Mouse (Mus musculus): ENCODE results near the gene Esyt3.

The Esyt3 gene

GRCm38 (mm10) chr9:99357921-99358692, at the start of gene Esyt3:
TSS of gene Esyt3 (minus strand) at chr9:99358557.
- DNase-seq (ENCODE audit: low read depth, low spot score) = no peak

- DNase-seq (ENCODE audit: low read depth, low spot score) = no peak
Observed at GRCm38 (mm10) chr9:99401288-99401974, 43.1 kb upstream of the Esyt3 start.

DNA sequence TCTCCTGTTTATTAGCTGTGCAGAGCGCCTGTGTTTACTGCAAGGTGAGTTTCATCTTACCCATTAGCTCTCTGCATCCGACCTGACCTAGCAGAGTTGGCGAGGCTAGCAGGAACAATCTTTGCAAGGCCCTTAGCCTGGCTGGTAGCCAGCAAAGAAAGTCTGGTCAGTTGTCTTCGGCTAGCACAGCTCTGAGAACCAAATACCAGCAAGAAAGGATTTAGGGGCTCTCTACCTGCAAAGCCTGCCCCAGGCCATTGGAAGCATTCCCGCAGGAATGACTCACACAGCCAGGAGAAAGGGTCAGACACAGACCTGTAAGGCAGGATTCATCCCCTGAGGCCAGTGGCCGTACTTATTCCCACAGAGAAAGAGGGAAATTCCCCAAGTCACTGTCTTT, 42.4 kb upstream of the Esyt3 start:
- no peak for DNase-seq (ENCODE audit: low read depth, low spot score)

DNA sequence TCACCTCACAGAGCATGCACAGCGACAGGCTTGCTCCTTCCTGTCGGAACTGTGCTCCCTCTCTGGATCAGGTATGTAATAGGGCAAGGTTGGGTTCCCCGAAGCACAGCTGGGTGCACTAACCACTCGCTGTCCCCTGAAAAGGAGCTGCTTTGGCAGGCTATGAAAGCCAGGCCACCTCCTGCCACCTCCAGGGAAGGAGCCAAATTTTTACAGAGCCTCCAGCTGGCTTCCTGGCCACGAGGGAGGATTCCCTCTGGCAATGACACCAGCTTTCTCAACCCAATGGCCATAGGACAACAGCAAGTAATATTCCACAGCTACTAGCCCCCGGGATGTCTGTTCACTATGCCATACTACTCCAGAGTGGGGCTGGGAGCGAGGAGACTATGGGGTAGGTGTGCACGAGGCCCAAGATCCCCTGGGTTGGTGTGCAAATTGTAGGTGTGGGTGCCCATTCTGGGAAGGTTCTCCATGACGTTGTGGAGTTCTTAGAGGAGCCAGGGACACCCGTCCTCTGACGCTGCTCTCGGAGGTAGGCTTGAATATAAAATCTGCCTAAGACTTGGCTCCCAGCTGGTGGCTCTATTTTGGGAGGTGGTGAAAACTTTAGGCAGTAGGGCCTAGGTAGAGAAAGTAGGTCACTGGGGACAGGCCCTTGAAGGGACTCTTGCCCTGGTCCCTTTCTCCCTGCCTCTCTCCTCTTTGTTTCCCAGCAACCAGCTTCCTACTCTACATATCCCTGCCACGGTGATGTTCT, 38.9 kb upstream of the Esyt3 start:
- DNase-seq (ENCODE audit: low read depth, low spot score) = no peak

- DNase-seq (ENCODE audit: low read depth, low spot score) = no peak
Observed at GRCm38 (mm10) chr9:99394366-99394765, 36.0 kb upstream of the Esyt3 start.

DNA sequence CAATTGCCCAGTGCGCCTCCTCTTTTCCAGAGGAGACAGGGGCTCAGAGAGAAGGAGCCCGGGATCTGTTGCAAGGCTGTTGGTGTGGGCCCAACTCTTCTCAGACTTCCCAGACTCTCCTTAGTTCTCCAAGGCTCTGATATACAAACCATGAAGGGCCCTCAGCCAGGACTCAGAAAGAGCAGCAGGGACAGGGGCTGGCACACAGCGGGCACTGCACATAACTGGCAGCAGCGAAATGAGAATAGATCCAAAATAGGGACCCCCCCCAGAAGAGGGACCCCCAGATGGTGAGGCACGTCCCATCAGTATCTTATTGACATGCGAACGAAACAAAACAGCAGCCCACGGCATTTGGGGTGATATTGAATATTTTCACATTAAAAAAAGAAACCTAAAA, 34.8 kb upstream of the Esyt3 start:
- DNase-seq (ENCODE audit: low read depth, low spot score) = no peak

DNA sequence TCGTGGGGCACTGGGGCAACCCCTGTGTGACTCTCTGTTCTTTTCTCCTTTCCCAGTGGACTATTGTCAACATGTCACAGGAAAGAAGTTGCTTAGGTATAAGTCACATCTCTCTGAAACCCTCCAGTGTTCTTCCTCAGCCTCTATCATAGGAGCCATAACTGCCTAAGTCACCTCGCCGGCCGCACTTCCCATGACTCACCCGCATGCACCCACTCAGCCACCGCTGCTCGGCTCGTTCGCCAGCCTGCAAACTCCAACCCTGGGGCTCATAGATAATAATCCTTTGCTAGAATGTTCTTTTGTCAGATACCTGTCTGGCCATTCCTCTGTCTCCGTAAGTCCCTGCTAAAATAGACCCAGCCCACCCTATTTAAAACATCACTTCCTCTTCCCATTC, 33.2 kb upstream of the Esyt3 start:
- DNase-seq (ENCODE audit: low read depth, low spot score) = no peak

DNA sequence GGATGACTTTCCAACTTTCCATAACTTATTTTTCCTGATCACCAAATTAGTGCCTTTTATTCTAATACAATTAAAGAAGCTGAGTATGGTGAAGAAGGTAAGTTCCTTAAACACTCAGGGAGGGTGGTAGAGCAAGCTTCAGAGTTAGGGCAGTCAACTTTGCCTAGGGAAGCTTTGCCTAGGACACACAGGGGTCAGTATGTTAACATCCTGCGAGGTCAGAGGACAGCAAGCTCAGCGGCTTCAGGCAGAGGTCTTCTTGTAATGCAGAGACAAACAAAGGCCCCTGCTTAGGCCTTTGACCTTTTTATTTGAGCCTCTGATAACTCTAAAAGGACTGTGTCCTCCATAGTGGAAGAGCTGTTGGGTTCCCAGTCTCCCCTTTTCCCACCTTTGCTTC, 32.4 kb upstream of the Esyt3 start:
- no peak for DNase-seq (ENCODE audit: low read depth, low spot score)

GRCm38 (mm10) chr9:99390201-99390600, 31.8 kb upstream of the Esyt3 start:
- no peak for DNase-seq (ENCODE audit: low read depth, low spot score)

DNA sequence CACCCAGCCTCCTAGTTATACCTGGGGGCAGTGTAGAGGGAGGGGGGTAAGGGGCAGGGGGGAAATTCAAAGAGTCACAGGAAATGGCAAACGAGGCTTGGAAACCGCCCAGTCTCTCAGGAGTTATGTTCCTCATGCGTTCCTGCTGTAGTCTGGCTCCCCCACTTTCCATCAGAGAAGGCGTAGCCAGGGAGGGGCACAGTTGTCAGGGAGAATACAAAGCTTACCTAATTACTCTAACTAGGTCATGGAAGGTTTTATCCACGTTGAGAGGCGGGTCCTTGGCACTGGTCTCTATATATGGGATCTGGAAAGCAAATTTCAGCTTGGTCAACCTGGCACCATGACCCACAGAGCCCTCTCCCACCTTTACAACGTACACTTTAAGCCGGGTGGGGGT, 31.1 kb upstream of the Esyt3 start:
- peak; percentile 43 for DNase-seq (ENCODE audit: low read depth, low spot score)

DNA sequence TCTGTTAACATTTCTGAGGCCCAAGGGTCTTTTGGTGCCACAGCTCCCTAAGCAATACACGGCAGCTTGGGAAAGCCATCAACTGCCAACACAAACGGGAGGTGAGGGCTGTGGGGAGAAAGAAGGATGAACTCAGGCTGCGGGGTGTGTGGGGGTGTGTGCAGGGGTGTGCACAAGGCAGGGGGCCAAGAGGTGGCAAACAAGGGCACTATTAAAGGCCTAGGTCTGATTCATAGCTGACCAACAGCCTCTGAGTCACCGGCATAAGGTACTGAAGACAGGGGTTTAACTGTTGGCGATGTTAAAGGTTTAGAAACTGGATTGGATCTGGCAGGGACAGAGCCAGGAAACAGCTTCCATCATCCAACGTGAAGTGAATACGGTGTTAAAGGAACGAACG, 30.5 kb upstream of the Esyt3 start:
- no peak for DNase-seq (ENCODE audit: low read depth, low spot score)

- DNase-seq (ENCODE audit: low read depth, low spot score) = no peak
Observed at GRCm38 (mm10) chr9:99388078-99388477, 29.7 kb upstream of the Esyt3 start.

DNA sequence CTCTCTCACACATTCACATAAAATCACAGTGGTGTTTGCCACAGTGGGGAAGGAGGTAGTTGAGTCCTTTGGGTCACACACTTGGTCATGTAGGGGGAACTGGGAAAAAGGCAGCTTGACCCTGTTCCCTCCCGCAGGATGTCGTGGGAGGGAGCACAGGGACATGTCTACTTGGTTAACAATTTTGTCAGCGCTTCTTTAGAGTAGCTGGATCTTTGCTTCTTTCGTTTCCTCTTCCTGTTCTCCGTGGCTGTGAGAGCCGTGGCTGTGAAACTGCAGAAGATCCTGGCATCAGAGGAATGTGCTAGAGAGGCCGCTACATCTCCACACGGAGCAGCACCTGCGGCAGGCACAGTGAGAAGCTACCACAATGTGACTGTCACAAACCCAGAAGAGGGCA, 24.2 kb upstream of the Esyt3 start:
- no peak for DNase-seq (ENCODE audit: low read depth, low spot score)

DNA sequence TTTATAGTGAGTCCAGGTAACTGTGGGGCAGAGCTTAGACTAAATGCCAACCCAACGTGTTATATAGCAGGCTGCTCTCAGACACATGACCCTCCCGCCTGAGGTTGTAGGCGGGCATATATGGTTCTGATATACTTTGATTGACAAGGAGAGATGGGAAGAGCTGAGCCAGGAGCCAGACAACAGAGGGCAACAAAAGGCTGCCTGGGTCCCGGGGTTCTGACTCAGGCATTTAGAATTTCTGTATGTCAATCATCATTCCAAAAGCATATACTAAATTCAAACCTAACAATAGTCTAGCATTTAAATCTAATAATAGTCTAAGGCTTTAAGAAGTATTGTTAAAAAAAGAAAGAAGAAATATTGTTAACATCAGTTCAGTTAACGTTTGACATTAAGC, 20.8 kb upstream of the Esyt3 start:
- no peak for DNase-seq (ENCODE audit: low read depth, low spot score)

DNA sequence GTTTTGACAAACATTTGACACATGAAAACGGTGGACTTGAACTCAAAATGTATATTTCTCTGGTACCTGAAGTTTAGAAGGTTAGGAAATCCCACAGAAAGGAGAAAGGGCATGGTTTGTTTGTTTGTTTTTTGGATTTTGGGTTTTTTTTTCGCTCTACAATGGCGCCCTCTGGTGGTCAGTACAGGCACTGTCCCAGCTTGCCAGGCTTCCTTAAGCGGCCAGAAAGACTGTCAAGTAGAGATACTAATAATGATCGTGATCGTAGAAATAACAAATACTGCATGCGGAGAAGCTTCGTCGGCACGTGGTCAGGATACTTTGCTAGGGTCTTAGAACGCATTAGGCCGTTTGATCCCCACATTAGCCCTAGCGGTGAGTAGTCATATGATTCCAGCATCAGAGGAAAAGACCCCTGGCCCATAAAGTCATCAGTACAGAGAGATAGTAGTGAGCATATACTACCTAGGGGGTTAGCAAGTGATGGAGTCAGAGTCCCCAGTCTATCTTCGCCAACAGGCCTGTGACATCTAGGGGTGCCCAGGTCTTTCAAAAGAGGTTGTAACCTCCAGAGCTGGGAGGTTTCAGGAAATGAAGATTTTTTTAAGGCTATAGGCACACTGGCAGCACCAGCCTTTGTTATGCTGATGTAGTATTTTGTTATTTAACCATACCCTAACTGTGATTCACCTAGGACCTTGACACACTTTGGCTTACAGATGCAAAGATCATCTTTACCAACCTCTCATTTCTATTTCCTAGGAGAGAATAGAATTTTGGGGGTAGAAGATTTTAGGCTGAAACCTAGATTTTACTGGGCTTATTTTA, 18.4 kb upstream of the Esyt3 start:
- peak; percentile 20 for DNase-seq (ENCODE audit: low read depth, low spot score)

- no peak for DNase-seq (ENCODE audit: low read depth, low spot score)
Observed at GRCm38 (mm10) chr9:99368431-99368830, 10.1 kb upstream of the Esyt3 start.

GRCm38 (mm10) chr9:99365906-99366305, 7.5 kb upstream of the Esyt3 start:
- no peak for DNase-seq (ENCODE audit: low read depth, low spot score)

DNA sequence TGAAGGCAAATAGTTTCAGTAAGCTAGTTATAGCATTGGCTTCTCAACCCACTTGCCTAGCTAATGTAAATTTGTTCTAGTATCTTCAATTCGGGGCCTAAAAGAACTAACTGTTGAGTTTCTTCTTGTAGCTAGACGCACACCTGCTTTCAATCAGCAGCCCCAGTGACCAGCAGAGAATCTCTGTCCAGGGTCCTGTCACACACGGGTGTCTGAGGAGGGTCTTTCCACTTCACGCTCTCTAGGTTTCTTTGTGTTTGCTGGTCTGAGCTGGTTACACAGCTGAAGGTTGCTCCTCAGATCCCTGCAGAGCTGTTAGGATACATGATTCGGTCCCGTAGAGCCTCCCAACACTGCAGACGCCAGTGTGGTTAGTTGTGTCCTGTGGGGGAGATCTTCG, 4.7 kb upstream of the Esyt3 start:
- no peak for DNase-seq (ENCODE audit: low read depth, low spot score)

DNA sequence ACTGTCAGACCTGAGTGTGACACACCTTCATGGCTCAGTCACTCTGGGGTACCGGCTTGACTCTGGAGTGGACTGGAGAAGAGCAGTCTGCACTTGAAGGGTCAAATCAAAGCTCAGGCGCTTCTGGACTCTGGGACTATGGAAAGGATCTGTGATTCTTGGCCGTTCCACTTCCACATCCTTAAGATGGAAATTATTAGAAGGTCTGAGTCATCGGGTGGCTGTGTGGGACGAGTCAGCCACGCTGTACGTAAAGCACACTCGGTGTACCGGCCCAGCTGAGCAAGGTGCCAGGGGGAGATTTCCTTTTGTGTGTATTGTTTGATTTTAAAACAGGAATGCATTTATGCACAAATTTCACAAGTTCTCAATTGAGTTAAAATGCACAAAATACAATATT, 3.6 kb upstream of the Esyt3 start:
- DNase-seq (ENCODE audit: low read depth, low spot score) = no peak

DNA sequence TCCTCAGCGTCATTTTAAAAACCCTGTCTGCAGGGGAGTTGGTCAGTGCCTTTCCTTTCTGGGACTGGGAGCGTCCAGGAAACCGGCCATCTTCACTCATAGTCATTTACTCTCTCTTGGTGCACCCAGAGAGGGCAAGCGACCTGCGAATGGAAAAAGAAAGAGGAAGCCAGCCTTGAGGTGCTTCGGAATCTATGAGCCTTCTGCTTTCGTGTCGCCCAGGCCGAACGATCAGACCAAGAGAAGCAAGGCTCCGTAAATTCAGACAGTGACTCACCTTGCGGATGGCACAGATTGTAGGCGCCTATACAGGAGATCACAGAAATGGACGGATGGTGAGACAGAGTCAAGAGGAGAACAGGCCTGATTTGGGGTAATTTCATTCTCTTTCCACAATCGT, 655 bp upstream of the Esyt3 start:
- no peak for DNase-seq (ENCODE audit: low read depth, low spot score)

DNA sequence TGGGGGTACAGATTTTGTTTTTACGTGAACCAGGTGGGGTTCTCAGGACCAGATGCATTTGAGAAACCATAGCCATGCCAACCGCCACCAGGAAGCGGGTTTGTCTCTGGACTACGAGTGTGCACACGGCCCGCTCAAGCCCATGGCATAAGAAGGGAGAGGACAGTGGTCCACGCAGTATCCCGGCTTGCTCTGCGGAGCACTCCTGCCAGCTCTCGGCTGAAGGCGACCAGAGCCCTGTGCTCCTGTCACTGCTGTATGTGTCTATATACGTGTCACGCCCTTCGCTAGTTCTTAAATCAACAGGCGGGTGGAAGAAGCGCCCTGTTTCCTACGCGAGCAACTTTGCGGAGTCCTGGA, 816 bp downstream of the Esyt3 start:
- DNase-seq (ENCODE audit: low read depth, low spot score) = no peak

- DNase-seq (ENCODE audit: low read depth, low spot score) = no peak
Observed at GRCm38 (mm10) chr9:99355971-99356370, 2.4 kb downstream of the Esyt3 start.
